Mouse (Mus musculus) spleen, postnatal 14 days (tissue): ENCODE measurements around the gene Arrdc5.

Experiments used
- DNase-seq, 2 experiments: peaks; one replicate each; pipeline ENCODE4 v3.0.0; 2021 to 2022; ENCODE audit warnings: low spot score in 2 of 2

The Arrdc5 gene

GRCm38 (mm10) chr17:56303847-56304586 lies 3.9 kb upstream of the Arrdc5 start:
- DNase-seq = peak; percentile 96

GRCm38 (mm10) chr17:56303160-56303846 lies 3.2 kb upstream of the Arrdc5 start, which contains the start of gene Uhrf1:
TSS of gene Uhrf1 (plus strand) at chr17:56303321.
- peak; percentile 72 to 75 for DNase-seq

GRCm38 (mm10) chr17:56302363-56302996 lies 2.4 kb upstream of the Arrdc5 start:
- DNase-seq = no peak

GRCm38 (mm10) chr17:56298238-56298637 lies 1.8 kb downstream of the Arrdc5 start:
- no peak for DNase-seq

DNA sequence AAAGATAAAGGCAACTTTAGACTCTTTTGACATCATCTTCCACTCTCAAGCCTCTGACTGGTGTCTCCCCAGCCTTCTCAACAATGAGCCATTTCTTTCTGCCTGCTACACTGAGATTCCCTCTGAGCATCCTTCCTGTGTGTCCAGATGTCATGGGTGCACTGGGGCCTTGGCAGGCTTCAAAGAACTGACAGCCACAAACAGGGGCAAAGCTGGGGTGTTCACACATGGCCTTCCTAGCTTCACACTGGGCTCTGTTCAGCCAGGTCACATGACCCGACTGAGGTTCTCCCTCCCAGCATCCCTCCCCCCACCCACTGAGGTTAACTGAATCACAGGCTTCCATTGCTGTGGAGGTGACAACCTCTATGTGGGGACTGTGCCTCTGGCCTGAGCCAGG lies 3.9 kb downstream of the Arrdc5 start:
- DNase-seq = no peak

DNA sequence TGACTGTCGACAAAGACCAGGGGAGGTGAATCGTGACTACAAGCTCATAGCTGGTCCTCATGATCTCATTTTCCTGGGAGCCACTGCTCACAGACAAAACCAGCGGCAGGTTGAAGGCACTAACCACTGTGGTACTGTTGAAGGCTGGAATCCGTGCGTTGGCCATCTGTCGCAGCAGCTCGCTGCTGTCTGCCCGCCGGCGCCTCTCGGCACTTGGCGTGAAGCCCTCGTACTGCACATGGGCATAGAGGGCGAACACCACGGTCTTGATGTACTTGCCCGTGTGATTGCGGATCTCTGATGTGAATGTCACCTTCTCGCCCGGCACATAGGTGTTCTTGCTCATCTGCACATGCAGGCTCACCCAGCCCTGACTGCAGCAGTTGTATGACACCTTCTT lies 5.8 kb downstream of the Arrdc5 start:
- DNase-seq = no peak

- DNase-seq = no peak
Measured at GRCm38 (mm10) chr17:56293291-56293690, 6.8 kb downstream of the Arrdc5 start.

- no peak for DNase-seq
Measured at GRCm38 (mm10) chr17:56292531-56293222, 7.4 kb downstream of the Arrdc5 start, which contains the start of gene Plin3. TSS of gene Plin3 (minus strand) at chr17:56292873.

- no peak for DNase-seq
Measured at GRCm38 (mm10) chr17:56291826-56292475, 8.1 kb downstream of the Arrdc5 start.

DNA sequence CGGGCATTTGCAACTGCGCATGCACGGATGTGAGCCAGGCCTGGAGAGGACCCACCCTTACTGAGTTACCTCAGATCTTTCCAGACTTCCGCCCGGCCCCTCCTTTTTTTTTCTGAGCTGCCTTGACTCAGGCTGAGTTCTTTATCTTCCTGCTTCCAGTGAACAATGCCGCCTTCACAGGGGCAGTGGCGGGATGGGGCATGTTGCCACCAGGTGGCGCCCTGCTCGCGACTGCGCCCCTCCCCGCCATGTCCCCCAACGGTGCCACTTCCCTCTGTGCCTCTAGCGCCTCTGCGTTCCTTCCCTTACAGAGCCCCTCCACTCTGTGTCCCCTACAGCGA lies 8.9 kb downstream of the Arrdc5 start:
- peak; percentile 73 to 85 for DNase-seq

DNA sequence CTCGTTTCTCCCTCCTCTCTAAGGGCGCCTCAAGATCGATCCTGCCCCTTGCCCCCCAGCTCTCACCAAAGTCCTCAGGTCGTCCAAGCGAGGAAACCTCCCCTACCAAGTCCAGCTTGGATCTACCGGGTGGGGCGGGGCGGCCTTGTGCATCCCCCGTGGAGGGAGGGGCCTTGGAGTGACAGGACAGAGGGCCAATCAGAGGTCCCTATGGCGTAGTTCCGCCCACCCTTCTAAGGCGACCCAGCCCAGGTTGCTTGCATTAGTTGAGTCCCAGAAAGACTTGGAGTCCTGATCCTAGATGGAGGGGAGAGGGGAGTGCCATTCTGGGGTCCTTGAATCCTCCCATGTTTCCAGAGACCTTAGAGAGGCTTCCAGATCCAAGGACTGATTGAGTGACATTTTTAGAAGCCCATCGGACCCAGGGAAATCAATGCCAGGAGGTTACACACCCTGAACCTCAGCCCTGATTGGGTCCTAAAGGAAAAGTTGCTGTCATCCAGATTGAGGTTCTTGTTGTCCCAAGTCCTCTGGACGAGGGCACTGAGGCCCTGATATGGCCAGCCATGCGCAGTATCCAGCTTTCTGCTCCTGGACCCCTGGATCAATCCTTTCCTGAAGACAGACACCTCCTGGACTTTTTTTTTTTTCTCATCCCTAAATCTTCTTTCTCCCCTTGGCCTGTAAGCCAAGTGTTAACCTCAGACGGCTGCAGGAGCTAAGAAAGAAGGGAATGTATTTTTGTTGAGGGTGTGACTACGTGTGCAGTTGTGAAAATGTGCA lies 9.5 kb downstream of the Arrdc5 start:
- peak; percentile 92 to 93 for DNase-seq

- no peak for DNase-seq
Measured at GRCm38 (mm10) chr17:56289371-56290331, 10.4 kb downstream of the Arrdc5 start.

DNA sequence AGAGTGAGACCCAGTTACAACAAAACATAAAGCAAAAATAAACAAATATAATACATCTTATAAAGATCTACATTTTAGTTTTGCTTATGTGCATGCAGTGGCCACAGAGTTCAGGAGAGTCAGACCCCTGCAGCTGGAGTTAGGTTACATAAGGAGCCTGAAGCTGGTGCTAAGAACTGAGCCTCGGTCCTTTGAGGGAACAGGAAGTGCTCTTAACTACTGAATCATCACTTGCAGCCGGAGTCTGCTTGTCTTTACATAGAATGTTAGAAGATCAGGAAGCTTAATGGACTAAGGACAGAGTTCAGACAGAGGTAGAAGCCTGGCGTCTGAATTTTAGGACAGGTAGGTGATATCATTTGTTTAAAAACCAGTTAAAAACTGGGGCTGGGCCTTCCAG lies 11.2 kb downstream of the Arrdc5 start:
- no peak for DNase-seq

GRCm38 (mm10) chr17:56287830-56288229 lies 12.3 kb downstream of the Arrdc5 start:
- DNase-seq = no peak

DNA sequence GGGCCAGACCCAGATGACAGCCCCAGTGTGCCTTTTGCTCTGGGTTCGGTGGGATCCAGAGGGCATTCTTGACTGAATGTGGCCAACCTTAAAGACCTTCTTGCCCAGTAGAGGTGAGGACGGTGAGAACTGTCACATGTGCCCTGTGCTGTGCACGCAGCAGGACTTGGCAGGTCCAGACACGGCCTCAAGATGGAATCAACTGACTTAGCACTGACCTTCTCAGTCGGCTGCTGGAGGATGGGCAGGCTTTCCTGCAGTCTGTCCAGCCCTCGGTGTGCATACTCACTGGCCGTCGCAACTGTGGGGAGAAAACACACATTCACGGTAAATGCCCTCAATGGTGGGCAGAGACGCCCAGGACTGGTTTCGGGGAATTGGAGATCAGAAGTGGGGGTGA lies 14.1 kb downstream of the Arrdc5 start:
- DNase-seq = no peak

- no peak for DNase-seq
Measured at GRCm38 (mm10) chr17:56283316-56283715, 16.8 kb downstream of the Arrdc5 start.

DNA sequence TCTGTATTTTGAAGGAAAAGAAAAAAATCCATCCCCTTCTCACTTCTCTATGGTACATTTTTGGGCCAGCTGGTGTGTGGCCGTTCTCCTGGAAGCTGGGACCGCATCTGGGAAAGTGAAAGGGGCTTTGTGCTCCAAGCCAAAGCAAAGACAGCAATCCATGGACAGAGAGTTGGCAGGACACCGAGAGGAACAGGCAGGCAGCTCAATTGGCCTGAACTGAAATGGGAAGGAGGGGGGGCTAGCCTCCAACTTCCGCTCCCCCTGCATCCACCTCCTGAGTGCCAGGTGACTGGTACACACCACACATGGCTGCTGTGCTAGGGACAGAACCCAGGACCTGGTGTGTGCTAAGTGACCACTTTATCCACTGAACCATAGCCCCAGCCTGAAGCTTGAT lies 17.3 kb downstream of the Arrdc5 start:
- no peak for DNase-seq

- DNase-seq = no peak
Measured at GRCm38 (mm10) chr17:56281193-56281592, 18.9 kb downstream of the Arrdc5 start.

DNA sequence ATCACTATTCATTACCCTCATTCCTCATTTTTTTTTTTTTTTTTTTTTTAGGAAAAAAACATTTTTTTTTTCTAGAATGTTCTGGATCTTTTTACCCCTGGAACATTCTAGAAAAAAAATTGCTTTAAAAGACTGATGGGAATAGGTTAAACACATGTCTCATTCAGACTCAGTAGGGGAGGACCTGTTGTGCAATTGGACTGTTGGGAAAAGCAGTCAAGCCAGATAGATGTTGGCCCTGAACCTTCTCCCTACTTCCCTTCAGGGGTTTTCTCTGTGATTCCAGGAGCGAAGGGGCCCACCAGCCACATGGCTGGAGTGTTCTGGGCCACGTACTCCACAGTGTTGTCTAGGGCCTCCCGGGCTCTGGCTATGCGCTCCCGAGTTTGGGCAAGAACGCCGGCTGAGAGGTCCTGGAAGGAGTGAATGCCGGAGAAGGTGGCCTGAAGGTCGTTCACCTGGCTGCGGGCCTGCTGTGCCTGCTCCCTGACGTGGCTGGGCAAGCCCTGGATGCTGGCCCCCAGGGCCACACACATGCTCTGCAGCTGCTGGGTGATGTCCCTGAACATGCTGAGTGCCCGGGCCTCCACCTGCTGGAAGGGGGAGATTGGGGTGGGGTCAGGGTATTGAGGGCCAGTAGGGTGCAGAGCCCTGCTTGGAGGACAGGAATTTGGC lies 20.5 kb downstream of the Arrdc5 start:
- no peak for DNase-seq
